In genomic region chr15:64001431-64001830, GRCm38 (mm10) we compare ENCODE assay signal across 24 mouse cellular contexts. TPM values are rescaled to one million over a fixed set of nuclear protein-coding genes. Genes with fewer than 3 reads are reported as not detected.
A peak's percentile ranks its signal among the peaks of the same experiment; 100 is the strongest.
DNase-seq lines count a peak whose midpoint lies in the region; ATAC-seq and TF ChIP-seq lines count a peak whose summit lies in the region.
"Had no signal": no experiment of that assay in that cellular context is flagged by ENCODE, and none has a peak within 500 bp of the region (broad histone marks: within the 10 kb centered on the region; RNA-seq: fewer than 3 reads in every experiment).

No protein-coding gene starts in this region.

- peaks cover 3% of the 10 kb centered on the region; the same call in 1 of the 2 replicates for H3K4me1 ChIP-seq in lung, postnatal 0 days (ENCODE audit: insufficient read depth, low read depth, low read length)
- peaks cover 15% of the 10 kb centered on the region for H3K4me1 ChIP-seq in bone marrow, adult 2 months (ENCODE audit: control insufficient read depth, insufficient read depth, low read length)

- TF ChIP-seq EP300 in lung, postnatal 0 days (IDR thresholded peaks at IDR 0.05) = no peak

- peak; percentile 49 for DNase-seq in lung, postnatal 0 days (ENCODE audit: low spot score)
- DNase-seq in lung, postnatal 10 days = no peak
- DNase-seq in gonadal fat pad, adult 2 months (ENCODE audit: low read depth) = peak; percentile 54
- DNase-seq in ovary, postnatal 36 days (ENCODE audit: low spot score) = no peak
- DNase-seq in gastrocnemius, postnatal 36 days = no peak
- DNase-seq: adrenal gland, postnatal 10 days; cerebellum, adult 9-10 months; gastrocnemius, adult 2 months; heart, postnatal 4 days; kidney, adult 18-20 months; kidney, postnatal 4 days had no signal

- no peak overlapping the region for H3K9ac ChIP-seq in lung, postnatal 0 days (replicated peaks; ENCODE audit: low read depth)
- H3K9ac ChIP-seq: heart, embryonic 15.5 days; hindbrain, embryonic 14.5 days; limb, embryonic 13.5 days; liver, embryonic 14.5 days; midbrain, embryonic 15.5 days; neural tube, embryonic 13.5 days had no signal

- ATAC-seq in lung, postnatal 0 days = no peak
- ATAC-seq in neutrophil, adult 5-6 weeks (ENCODE audit: extremely low read depth, insufficient number of reproducible peaks, low FRiP score, poor library complexity, severe bottlenecking) = peak; percentile 20; the same call in 1 of the 2 replicates
- ATAC-seq: activated CD4-positive, CD25-positive, alpha-beta regulatory T cell, adult 4 months; inflammation-experienced regulatory T-cells, adult 6 months; midbrain, embryonic 15.5 days had no signal

- H3K9me3 ChIP-seq in lung, postnatal 0 days (ENCODE audit: low read length) = no peaks in the 10 kb centered on the region
- H3K9me3 ChIP-seq: embryonic facial prominence, embryonic 10.5 days; forebrain, embryonic 10.5 days; heart, embryonic 15.5 days; limb, embryonic 13.5 days; midbrain, embryonic 15.5 days; neural tube, embryonic 13.5 days had no signal

- H3K4me3 ChIP-seq in lung, postnatal 0 days (ENCODE audit: low read depth, low read length) = no peak overlapping the region
- H3K4me3 ChIP-seq in bone marrow, adult 2 months (replicated peaks; ENCODE audit: control insufficient read depth, low read depth, low read length) = no peak overlapping the region
- H3K4me3 ChIP-seq: embryonic facial prominence, embryonic 10.5 days; forebrain, embryonic 10.5 days; gastrocnemius, adult 2 months; heart, embryonic 15.5 days; limb, embryonic 13.5 days; midbrain, embryonic 15.5 days; myocyte; neural tube, embryonic 13.5 days had no signal

- no peak for TF ChIP-seq POLR2A in bone marrow, adult 2 months (IDR thresholded peaks at IDR 0.05; ENCODE audit: borderline replicate concordance, control insufficient read depth, low read depth, low read length)

- intact Hi-C loops in gastrocnemius, postnatal 36 days (cut with DNase I) = no loop called here

- no peak overlapping the region for H3K27ac ChIP-seq in lung, postnatal 0 days (ENCODE audit: low read length)
- H3K27ac ChIP-seq in bone marrow, adult 2 months (ENCODE audit: control insufficient read depth, insufficient read depth, low read depth, low read length, poor library complexity) = peak overlapping the region; percentile 27; the same call in 1 of the 2 replicates
- H3K27ac ChIP-seq: embryonic facial prominence, embryonic 10.5 days; forebrain, embryonic 10.5 days; gastrocnemius, adult 2 months; heart, embryonic 15.5 days; hindbrain, embryonic 14.5 days; limb, embryonic 13.5 days; liver, embryonic 14.5 days; midbrain, embryonic 15.5 days; neural tube, embryonic 13.5 days had no signal

- H3K36me3 ChIP-seq in lung, postnatal 0 days (ENCODE audit: insufficient read depth, low read length) = no peaks in the 10 kb centered on the region
- H3K36me3 ChIP-seq: embryonic facial prominence, embryonic 10.5 days; heart, embryonic 15.5 days; limb, embryonic 13.5 days; midbrain, embryonic 15.5 days had no signal

- no peaks in the 10 kb centered on the region for H3K27me3 ChIP-seq in lung, postnatal 0 days (replicated peaks; ENCODE audit: insufficient read depth, low read length)
- H3K27me3 ChIP-seq: heart, embryonic 15.5 days; limb, embryonic 13.5 days; midbrain, embryonic 15.5 days; neural tube, embryonic 13.5 days had no signal

- no peak overlapping the region for H3K4me2 ChIP-seq in lung, postnatal 0 days (replicated peaks; ENCODE audit: low read depth, low read length)
- H3K4me2 ChIP-seq: heart, embryonic 15.5 days; hindbrain, embryonic 14.5 days; limb, embryonic 13.5 days; midbrain, embryonic 15.5 days; neural tube, embryonic 13.5 days had no signal

- no peak for TF ChIP-seq CTCF in lung, postnatal 0 days (IDR thresholded peaks at IDR 0.05)
- TF ChIP-seq CTCF in bone marrow, adult 2 months (IDR thresholded peaks at IDR 0.05; ENCODE audit: control insufficient read depth, insufficient read depth, low read length) = no peak

- WGBS in lung, postnatal 0 days = 80% methylated on average over 6 of the region's 6 CpGs
- WGBS in bone marrow, adult 2 months = 47% methylated on average over 6 of the region's 6 CpGs

RNA-seq across cellular contexts. Expression of gene Fam49b, which starts 58.8 kb away (rescaled TPM):
- 45.8 and 48.1 TPM in 2 replicates for polyA plus RNA-seq in lung, postnatal 0 days (2015; fragmentation: Nextera tagmentation; extraction: Ambion mirVana)
- polyA plus RNA-seq in bone marrow, adult 2 months (2011; ENCODE audit: insufficient read depth, insufficient read length, low replicate concordance, missing spikeins) = 32.8 and 51.2 TPM in 2 replicates
- polyA plus RNA-seq in gonadal fat pad, adult 2 months (2012; rRNA removed) = 16.2 TPM in 2 replicates
- 382 and 409 TPM in 2 replicates for total RNA-seq in neutrophil, adult 5-6 weeks (2017)
- 10 to 100 TPM; 27.0 to 33.6 TPM for total RNA-seq in gastrocnemius, postnatal 36 days (2021)

Comparison
In these comparisons a context has a peak if more than half of its experiments do, and no peak if none do; other contexts are left out.
1. DNase-seq: peak in lung, postnatal 0 days (single experiment) and gonadal fat pad, adult 2 months (single experiment); none in lung, postnatal 10 days (single experiment), ovary, postnatal 36 days (single experiment) and gastrocnemius, postnatal 36 days (0 of 2).